Mouse (Mus musculus): Measurements from ENCODE around the gene Rps6ka5. TPM values are rescaled to one million over a fixed set of nuclear protein-coding genes. Genes with fewer than 3 reads are reported as not detected.

Gene Rps6ka5
- total RNA-seq, 2 experiments from 2014 or later, result 17.1 to 17.6 TPM

DNA sequence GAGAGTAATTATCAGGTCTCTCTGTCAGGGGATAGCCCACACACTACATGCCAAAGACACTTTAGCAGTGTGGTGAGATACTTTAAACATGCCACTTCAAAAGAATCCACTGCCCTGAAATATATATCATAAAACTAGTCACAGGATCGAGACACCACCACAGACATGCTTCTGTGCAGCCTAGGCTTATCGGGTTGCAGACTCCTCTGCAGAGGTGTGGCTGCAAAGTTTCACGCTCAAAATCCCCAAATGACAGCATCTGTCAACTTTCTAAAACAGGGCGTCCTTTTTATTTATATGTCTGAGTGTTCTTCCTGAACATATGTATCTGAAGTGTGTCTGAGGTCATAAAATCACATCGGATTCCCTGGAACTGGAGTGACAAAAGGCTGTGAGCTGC, 117.7 kb downstream of the Rps6ka5 start:
- DNase-seq (ENCODE audit: low spot score in 2 of 2), result no peak

DNA sequence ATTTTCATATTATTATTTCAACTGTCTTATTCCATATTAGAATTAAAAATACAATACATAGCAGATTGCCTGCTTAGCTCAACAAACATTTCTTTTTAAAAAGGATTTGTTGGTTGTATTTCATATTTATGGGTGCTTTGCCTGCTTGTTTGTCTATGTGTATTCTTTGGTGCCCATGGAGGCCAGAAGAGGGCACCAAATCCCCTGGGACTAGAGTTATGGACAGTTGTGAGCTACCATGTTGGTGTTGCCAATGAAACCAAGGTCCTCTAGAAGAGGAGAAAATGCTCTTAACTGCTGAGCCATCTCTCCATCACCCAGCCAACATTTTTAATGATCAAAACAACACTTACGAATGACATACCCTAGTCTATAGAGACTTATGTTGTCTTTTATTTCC, 120.0 kb downstream of the Rps6ka5 start:
- no peak for DNase-seq (ENCODE audit: low spot score in 2 of 2)

DNA sequence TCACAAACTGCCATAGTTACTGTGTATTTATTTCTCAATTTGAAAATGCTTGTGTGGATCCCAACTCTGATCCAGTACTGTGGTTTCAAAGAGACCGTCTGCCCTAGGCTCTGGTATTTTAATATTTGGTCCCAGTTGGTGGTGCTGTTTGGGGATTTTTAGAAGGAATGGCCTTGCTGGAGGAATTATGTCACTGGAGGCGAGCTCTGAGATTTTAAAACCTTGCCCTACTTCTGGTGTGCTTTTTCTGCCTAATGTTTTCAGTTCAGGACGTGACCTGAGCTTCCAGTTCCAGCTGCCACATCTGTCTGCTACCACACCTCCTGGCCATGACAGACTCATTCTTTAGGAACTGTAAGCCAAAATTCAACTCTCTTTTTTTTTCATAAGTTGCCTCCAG, 121.2 kb downstream of the Rps6ka5 start:
- DNase-seq (ENCODE audit: low spot score in 2 of 2), result no peak

DNA sequence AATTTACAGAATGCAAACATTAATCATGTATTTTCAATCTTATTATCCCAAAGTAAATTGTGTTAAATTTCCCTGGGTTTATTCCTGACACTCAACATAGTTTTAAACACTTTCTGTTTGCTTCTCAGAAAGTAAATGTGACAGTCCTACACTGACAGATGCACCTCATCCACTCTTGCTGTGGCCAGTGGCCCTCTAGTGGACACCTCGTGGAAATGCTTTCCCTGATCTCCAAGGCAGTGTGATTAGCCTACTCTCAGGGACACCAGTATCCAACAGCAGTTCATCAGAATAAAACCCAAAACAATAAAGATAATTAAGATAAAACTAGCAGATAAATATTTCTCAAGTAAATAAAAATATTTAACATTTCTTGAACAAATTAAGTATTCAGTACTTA, 122.2 kb downstream of the Rps6ka5 start:
- peak; percentile 14 to 57 for DNase-seq (ENCODE audit: low spot score in 2 of 2)

DNA sequence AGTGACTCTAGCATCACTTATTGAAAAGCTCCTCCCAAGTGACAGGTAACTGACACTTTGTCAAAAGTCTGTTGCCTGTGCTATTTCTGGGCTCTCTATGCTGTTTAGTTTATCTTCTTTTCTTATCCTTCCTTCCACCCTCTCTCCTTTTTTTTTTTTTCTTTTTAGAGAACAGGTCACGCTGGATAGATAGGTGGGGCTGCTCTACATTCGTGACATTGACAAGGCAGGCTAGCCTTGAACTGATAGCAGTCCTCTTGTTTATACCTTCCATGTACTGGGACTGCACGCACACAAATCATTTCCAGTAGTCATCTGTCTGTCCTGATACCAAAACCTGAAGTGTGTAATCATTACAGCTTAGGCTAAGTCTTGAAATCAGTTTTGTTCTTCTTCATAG, 132.1 kb downstream of the Rps6ka5 start:
- DNase-seq (ENCODE audit: low spot score in 2 of 2), result no peak

DNA sequence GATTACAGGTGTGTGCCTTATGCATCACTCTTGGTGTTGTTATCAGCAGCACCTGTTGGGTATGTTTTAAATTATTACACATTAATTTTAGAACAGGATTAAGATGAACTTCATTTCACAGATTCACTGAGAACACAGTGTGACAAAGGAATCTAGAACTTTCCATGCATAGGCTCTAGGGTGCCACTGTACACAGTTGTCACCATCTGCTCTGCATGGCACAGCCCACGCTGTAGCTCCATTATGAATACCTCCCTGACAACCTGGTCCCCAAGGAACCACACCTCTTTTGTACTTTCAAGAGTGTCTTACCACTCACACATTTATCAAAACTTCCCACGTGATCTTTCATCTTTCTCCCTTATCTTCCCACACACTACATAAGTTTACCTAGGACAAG, 140.2 kb downstream of the Rps6ka5 start:
- peak in 1 of 2 experiments; percentile 39 for DNase-seq (ENCODE audit: low spot score in 2 of 2)

DNA sequence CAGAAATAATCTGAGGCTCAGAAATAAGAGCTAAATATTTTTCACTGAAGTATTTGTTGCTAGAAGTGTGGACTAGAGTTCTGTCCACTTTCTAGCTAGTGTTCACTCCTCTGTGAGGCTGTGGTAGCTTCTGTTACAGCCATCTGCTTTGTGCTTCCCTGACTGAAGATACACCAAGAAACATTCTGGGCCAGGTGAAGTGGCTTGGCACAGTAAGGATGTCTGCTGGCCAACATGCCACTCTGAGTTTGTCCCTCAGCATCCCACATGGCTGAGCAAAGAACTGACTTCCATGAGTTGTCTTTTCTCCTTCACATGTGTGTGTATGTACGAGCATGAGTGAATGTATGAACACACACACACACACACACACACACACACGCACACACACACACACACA, 147.6 kb downstream of the Rps6ka5 start:
- DNase-seq (ENCODE audit: low spot score in 2 of 2), result no peak

DNA sequence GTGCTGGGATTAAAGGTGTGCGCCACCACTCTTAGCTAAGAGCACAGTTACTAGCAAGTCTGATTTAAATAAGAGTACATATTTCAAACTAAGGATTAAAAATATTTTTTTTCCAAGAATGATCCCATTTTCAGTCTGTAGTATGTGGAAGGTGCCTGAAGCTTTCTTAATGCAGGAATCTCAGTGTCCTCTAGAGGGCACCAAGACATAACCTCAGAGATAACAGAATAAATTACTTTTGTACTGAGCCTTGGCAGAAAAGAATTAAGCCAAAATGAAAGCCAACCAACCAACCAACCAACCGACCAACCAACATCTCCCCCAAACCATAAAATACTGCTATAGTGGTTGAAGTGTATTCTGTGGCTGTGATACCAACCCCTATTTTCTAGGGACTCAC, 148.5 kb downstream of the Rps6ka5 start:
- peak in 1 of 2 experiments; percentile 78 for DNase-seq (ENCODE audit: low spot score in 2 of 2)

DNA sequence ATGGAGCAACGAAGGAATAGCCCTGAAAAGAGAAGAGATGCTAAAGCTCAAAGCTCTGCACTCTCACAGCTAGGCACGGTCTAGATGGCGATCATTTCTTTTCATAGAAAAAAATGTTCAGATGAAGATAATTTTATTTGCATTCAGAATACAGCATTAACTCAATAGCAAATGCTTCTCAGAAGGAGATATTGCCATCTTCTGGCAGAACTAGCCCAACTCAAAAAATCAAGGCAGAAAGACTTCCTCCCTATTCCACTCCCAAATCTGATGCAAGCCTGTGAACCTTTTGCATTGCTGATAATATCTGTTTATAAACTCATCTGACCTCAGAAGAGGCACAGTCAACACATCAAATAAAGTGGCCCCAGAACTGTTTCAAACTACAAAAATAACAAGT, 151.0 kb downstream of the Rps6ka5 start:
- DNase-seq (ENCODE audit: low spot score in 2 of 2), result peak in 1 of 2 experiments; percentile 36

DNA sequence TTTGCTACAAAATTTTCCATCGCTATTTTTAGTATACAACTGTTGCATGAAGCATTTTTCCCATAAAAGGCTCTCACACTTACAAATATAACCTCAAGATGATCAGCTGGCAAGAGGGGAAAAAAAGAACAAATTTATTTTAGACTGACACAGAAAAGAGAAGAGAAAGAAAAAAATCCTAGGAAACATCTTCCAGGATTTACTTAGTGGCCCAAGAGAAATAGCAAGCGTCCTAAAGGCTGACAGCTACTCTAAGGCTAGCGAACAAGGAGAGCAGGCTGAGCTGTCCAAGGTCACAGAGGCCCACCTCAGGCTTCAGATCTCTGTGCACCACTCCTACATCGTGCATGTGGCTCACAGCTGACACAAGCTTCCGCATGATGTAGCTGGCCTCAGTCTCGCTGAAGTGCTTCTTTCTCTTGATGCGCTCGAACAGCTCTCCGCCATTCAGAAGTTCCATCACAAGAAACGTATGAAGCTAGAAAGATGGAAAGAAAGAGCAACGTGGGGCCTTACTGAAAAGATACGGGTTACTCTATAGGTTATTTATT, 156.2 kb downstream of the Rps6ka5 start:
- DNase-seq (ENCODE audit: low spot score in 2 of 2), result no peak

DNA sequence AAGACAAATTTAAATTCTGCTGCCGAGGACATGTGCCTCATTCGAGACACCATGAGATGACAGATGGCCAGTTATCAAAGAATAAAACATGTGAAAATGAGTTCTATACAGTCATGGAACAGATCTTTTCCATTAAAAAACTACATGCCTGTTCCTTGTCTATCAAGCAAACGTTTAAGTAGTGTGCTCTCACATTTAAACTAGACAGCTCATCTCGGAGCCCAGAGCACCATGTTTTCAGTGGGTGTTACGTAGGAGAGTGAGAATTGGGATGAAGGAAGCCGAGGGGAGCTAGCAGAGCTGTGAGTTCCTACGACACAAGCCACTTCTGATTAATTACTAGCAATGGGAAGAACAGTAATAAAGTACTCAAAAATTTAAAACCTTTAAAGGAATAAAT, 158.0 kb downstream of the Rps6ka5 start:
- DNase-seq (ENCODE audit: low spot score in 2 of 2), result peak in 1 of 2 experiments; percentile 78

DNA sequence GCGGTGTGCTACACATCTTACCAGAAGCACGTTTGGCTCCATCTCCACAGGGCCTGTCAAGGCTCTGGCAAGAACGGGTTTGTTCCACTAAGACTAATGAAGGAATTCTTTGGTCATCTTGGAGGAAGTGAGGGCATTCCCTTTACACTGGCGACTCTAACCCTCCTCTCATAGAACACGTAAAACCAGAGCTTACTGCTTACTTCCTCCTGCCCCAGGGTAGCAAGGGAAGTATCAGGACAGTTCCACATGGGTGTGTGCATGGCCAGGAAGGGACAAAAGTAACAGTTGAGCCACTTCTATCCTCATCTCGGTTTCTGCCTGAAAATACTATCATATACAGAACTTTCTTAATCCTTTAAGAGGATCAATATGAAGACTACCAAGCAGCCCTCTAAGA, 158.7 kb downstream of the Rps6ka5 start:
- no peak for DNase-seq (ENCODE audit: low spot score in 2 of 2)

DNA sequence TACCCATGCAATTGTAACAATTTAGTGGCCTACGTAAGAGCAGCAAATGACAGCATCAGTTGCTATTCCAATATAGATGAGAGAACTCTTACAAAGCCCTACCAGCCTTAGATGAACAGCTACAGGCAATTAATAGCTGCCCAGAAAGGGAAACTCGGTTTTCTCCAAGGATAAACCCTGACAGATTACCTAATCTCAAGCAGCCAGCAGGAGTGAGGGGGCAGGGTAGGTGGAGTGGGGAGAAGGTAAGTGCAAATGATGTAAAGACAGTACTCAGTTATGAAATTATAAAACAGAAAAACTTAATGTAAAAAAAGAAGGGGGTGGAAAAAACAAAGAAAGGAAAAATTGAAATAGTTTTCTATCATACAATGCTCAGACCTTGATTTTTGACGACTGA, 159.2 kb downstream of the Rps6ka5 start:
- DNase-seq (ENCODE audit: low spot score in 2 of 2), result no peak

DNA sequence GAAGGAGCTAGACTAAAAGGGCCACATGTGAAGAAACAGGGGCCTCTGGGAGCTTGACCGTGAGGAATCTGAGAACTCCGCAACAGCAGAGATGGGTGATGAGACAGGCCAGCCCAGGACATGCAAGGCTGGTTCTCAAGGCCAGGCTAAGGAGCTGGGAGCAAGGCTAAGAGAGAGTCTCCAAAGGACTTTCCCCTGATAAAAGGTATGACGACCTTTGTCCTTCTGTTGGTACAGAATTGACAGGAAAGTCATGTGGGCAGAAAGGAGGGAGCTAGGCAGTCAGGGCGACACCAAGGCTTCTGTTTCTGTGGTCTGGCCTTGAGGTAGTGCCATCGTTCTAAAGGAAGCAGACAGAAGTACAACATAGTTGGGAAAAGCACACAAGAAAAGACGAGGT, 173.1 kb downstream of the Rps6ka5 start:
- DNase-seq (ENCODE audit: low spot score in 2 of 2), result no peak

DNA sequence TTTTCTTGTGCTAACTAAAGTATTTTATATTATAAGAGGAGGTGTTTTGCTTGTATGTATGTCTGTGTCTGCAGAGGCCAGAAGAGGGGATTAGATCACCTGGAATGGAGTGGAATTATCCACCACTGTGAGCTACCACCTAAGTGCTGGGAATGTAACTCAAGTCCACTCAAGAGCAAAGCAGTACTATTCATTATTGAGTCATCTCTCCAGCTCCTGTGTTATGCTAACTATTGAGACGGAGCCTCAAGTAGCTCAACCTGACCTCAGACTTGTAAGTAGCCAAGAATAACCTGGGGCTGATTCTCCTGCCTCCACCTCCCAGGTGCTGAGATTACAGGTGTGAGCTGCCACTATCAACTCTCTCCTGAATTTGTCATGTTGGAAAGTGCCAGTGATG, 174.8 kb downstream of the Rps6ka5 start:
- no peak for DNase-seq (ENCODE audit: low spot score in 2 of 2)

DNA sequence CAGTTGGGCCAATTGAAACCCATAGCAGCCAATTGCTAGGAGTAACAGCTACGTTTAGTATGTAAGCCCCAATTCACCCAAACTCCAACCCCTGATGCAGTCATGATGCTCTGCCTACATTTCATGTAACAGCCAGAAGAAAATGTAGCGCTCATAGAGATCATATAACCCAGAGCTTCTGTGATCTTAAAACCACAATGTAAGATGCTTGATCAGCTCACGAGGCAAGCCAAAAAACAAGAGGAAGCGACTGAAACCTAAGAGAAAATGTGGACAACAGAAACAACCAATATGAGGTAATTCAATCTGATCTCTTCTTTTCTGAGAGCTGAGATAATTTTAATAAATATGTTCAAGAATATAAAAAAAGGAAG, 182.6 kb downstream of the Rps6ka5 start:
- DNase-seq (ENCODE audit: low spot score in 2 of 2), result no peak

DNA sequence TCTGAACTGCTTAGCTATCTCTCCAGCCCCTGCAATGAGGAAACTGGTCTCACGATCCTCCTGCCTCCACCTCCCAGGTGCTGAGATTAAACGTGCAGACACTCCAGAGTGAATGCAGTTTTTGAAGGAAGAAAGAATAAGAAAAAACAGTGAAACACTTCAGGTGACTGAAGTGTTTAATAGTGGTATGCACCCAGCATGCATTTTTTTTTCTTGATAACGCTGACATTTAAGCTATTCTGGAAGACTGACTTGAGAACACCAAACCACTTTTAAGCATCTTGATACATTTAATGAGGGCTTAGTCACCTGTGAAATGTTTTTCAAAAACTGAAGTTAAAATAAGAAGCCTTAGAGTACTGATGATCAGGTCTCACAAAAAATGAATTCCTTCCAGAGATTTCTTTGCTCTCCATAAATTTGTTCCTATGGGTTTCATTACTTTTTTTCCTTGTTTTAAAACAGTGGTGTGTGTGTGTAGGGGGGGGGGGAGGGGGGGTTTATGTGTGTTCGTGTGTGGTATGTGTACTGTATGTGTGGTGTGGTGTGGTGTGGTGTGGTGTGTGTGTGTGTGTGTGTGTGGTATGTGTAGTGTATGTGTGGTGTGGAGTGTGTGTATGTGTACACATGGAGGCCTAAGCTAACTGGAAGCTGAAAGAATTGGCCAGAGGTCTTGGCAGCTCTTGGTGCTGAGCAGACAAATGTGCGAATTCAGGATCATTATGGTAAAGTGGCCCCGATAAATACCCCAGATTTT, 183.2 kb downstream of the Rps6ka5 start:
- no peak for DNase-seq (ENCODE audit: low spot score in 2 of 2)

DNA sequence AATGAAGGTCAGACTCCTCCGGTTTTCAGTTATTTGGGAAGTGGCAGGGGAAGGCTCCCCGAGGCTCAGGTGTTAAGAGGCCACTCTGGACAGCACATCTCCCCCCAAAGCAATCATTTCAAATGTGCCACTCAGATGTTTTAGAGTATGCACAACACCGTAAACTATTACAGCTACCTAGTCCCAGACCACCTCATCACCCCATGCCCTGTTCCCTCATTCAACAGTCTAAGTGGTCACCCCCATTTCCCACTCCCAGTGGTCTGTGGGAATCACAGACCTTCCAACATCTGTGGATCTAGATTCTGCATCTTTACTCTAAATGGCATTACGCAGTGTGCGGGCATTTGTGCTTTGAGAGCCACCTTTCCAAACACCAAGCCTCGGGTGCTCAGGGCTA, 184.3 kb downstream of the Rps6ka5 start:
- DNase-seq (ENCODE audit: low spot score in 2 of 2), result no peak

DNA sequence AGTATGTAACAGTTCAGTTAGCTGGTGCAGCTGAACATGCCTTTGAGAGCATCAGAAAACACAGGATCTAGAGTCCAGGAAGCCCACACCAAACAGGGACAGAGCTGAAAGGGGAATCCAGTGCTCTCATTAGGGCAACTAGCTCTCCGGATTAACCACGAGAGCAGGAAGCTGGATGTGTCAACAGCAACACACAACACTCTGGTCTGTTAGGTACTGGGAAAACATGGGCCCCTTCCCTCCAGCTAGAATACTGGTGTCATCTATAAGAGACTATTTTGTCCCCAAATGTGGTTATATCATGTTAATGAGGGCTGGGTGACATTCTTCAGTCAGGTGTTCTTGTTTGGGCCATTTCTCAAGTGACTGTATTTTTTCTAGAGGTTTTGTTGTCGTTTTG, 184.7 kb downstream of the Rps6ka5 start:
- no peak for DNase-seq (ENCODE audit: low spot score in 2 of 2)

DNA sequence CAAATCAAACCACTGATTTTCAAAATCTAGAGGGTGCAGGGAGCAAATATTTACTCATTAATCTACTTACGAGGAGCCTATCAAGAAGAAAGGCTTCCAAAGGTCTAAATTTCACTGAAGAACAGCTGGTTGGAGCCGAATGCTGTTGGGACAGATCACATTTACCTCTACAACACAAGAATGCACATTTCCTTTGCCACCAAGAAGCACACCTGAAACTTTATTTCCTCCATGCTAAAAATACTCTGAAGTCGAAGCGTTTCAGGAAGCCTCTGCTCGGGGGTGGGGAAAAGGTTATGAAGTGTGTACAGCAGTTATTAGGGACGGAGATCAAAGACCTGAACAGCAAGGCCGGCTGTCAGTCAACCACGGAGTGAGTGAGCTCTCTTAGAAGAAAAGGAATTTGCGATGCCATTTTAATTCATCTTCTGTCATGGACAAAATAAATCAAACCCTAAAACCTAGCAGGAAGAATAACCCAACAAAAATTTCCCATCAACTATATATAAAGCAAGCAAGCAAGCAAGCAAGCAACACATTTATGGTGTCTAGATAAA, 187.5 kb downstream of the Rps6ka5 start:
- DNase-seq (ENCODE audit: low spot score in 2 of 2), result no peak

DNA sequence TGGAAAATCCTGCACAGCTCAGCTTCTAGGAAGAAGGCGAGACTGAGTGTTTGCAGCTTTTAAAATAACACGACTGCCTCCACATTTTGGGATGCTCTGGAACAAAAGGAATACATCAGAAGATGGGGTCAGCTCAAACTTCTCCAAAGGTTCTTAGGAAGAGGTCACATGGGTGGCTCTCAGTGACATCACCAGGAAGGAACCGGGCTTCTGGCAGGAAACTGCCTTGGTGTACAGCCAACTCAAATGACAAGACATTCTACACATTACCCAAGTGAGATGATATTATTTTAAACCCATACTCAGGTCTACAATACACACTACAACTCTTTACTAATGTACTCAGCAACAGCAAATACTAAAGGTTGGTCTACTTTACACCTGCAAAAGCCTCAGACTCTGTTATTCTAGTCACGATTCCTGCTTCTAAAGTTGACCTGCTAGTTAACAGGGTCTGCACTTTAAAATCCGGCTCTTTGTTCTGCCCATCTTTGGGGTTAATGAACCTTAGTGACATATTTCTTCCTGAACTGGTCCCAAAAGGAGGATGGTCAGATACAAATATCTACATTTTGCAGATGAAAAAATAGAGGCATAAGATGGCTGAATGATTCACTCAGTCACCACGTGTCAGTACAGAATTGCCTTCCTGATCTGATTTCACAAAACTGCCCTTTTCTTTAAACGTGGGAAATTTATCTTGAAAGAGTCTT, 188.2 kb downstream of the Rps6ka5 start:
- DNase-seq (ENCODE audit: low spot score in 2 of 2), result no peak

DNA sequence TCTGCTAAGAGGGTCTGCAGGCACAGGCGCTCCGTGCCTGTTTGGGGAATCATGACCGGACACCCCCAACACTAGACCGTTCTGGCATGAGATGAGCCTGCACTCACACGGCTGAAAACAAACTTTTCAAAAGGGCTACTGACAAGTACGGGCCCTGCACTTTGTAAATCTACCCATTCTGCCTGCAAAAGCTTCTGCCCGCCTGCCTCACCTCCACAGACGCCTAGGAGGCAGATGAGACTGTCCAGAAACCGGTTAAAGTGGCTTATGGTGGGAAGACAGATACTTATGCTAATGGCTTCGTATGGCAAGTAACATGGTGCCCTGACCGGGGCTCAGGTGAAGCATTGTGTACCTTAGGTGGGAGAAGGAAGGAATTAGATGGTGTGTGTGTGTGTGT, 189.7 kb downstream of the Rps6ka5 start:
- no peak for DNase-seq (ENCODE audit: low spot score in 2 of 2)

Data from layer of hippocampus, postnatal 14 days (tissue).